Mouse (Mus musculus) kidney, postnatal 10 days (tissue): ENCODE data around the gene Tmem213.

Source experiments
- DNase-seq: peaks from one replicate; pipeline ENCODE4 v3.0.0; 2021; ENCODE audit warnings: mixed read lengths

The Tmem213 gene

DNA sequence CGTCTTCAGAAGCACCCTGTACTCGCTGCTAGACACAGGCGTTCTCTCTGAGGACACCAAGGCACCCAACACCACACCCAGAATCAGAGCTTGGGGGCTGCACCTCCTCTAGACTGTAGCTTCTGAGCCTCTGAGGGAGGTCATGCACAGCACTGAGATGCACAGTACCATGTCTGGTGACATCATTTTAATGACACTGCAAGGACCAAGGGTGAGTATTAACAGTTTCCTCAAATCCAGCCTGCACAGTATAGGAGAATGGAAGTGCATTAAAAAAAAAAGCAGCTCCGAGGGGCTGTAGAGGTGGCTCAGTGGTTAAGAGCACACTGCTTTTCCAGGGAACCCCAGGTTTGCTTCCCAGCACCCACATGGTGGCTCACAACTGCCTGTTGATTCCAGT is 50.5 kb downstream of the Tmem213 start:
- no peak for DNase-seq

DNA sequence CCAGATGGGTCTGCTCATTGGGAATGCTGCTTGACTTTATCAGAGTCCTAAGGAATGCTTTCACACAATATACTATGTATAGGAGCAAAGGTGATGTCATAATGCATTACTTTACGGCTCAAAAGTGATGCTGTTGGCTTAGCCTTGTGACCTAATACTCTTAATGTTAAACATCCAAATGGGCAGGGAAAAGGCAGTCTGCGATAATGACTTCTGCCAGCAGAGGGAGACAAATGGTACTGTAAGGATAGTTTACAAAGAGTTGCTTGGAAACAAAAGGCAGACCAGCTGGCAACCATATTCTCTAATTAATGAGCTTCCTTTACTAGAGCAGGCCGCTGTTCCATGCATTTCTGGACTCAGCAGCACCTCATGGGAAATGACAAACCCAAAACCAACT is 51.0 kb downstream of the Tmem213 start:
- DNase-seq, result peak; percentile 94

DNA sequence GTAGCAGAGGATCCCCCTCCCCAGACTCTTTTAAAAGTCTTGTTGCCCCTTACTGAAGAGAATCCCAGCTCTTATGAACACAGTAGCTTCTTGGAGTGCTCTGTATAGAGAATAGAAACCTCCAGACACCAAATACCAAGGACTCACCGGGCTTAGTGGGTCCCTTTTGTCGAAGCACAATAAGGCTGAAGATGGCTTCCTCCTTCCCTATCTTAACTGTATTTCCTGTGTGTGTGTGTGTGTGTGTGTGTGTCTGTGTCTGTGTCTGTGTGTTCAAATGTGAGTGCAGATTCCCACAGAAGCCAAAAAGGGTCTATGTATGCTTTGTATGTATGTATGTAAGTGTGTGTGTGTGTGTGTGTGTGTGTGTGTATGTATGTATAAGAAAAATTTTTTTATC is 51.5 kb downstream of the Tmem213 start:
- no peak for DNase-seq

DNA sequence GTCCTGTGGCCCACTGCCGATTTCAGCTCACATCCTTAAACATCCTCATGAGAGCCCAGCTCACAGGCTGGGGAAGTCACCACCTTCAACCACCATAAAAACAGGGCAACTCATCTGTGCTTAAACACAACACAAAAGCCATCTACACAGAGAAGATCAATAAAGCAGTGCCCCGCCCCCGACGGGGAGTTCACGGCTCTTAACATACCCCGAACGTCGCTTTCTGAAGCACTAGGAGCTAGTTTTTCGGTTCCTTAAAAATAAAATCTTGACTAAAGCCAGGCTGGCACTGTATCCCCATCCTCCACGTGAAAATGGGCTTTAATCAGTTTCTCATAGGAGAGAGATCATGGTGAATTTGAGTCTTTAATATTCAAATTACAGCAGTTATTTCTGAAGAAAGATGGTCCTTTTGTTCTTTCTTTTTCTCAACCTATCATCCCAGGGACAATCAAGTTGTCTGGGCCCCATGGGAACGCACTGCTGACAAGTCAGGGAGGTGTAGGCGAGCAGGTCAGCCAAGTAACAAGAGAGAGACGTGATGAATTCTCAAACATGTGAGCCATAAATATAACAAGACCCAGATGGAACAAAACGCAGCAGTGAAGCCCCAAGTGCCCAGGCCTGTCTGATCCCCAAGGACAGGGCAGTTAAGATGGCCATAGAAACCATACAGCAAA is 53.9 kb downstream of the Tmem213 start:
- no peak for DNase-seq

DNA sequence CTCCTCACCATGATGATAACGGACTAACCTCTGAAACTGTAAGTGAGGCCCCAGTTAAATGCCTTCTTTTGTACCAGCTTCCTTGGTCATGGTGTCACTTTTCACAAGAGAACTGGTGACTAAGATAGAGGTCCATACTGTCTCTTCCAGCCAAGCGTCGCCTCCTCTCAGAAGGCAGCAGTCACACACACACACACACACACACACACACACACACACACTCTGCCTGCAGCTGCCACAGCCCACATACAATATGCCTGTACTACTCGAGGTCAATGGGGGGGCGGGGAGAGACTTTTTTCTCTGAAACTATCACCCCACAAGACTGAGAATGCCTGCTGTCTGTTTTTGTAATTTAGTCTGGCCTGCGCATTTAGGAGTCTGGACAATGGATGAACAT is 55.6 kb downstream of the Tmem213 start:
- DNase-seq, result no peak

DNA sequence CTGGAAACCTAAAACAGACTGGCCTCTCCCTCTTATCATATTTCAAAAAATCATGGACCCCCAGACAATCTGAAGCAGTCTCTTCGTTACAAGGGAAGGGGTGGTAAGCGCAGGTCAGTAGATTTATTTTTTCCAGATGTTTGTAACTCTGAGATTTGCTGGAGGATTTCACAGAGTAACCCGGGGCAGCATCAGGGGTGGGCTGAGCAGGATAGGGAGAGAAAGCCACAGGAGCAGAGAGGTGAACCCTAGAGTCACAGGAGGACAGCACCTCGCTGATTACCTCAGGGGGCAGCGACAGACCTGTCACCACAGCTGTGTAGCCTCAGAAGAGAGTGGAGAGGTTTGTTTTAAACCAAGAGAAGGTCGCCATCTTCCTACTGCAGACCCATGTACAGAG is 56.3 kb downstream of the Tmem213 start:
- no peak for DNase-seq
